Mouse (Mus musculus) frontal cortex, postnatal 14 days (tissue): ENCODE measurements around the gene Serinc2.

Experiments used
- DNase-seq, 2 experiments: peaks; one replicate each; pipeline ENCODE4 v3.0.0; 2022; ENCODE audit warnings: low spot score in 2 of 2

The Serinc2 gene

GRCm38 (mm10) chr4:130297123-130297529, 18.1 kb upstream of the Serinc2 start:
- no peak for DNase-seq

GRCm38 (mm10) chr4:130296243-130296965, 17.4 kb upstream of the Serinc2 start:
- no peak for DNase-seq

- DNase-seq, result no peak
Observed at GRCm38 (mm10) chr4:130295047-130295745, 16.2 kb upstream of the Serinc2 start.

GRCm38 (mm10) chr4:130294513-130294912, 15.5 kb upstream of the Serinc2 start:
- DNase-seq, result no peak

- DNase-seq, result peak in 1 of 2 experiments; percentile 66
Observed at GRCm38 (mm10) chr4:130292271-130292670, 13.3 kb upstream of the Serinc2 start.

- no peak for DNase-seq
Observed at GRCm38 (mm10) chr4:130289824-130290223, 10.8 kb upstream of the Serinc2 start.

- DNase-seq, result no peak
Observed at GRCm38 (mm10) chr4:130286531-130286930, 7.5 kb upstream of the Serinc2 start.

- no peak for DNase-seq
Observed at GRCm38 (mm10) chr4:130283826-130284225, 4.8 kb upstream of the Serinc2 start.

GRCm38 (mm10) chr4:130282856-130283255, 3.9 kb upstream of the Serinc2 start:
- no peak for DNase-seq

GRCm38 (mm10) chr4:130276573-130277176, 2.3 kb downstream of the Serinc2 start:
- no peak for DNase-seq

- DNase-seq, result no peak
Observed at GRCm38 (mm10) chr4:130275823-130276105, 3.2 kb downstream of the Serinc2 start.

GRCm38 (mm10) chr4:130275016-130275822, 3.8 kb downstream of the Serinc2 start:
- no peak for DNase-seq

GRCm38 (mm10) chr4:130274346-130275015, 4.5 kb downstream of the Serinc2 start:
- no peak for DNase-seq

- no peak for DNase-seq
Observed at GRCm38 (mm10) chr4:130273698-130274345, 5.2 kb downstream of the Serinc2 start.

- no peak for DNase-seq
Observed at GRCm38 (mm10) chr4:130270611-130271347, 8.2 kb downstream of the Serinc2 start.

- DNase-seq, result peak; percentile 50 to 56
Observed at GRCm38 (mm10) chr4:130270089-130270488, 8.9 kb downstream of the Serinc2 start.

GRCm38 (mm10) chr4:130268736-130269135, 10.3 kb downstream of the Serinc2 start:
- no peak for DNase-seq

GRCm38 (mm10) chr4:130267069-130267468, 11.9 kb downstream of the Serinc2 start:
- DNase-seq, result no peak

- no peak for DNase-seq
Observed at GRCm38 (mm10) chr4:130266601-130267000, 12.4 kb downstream of the Serinc2 start.

GRCm38 (mm10) chr4:130264698-130265349, 14.2 kb downstream of the Serinc2 start:
- DNase-seq, result peak; percentile 48 to 65
